Mouse (Mus musculus) hindbrain, embryonic 16.5 days (tissue): ENCODE results near the gene Angptl7. TPM values are rescaled to one million over a fixed set of nuclear protein-coding genes. Genes with fewer than 3 reads are reported as not detected.

Experiments used
- polyA plus RNA-seq: library from polyadenylated mRNA; unstranded; fragments of >200 nt; fragmentation: Nextera tagmentation; extraction: Ambion mirVana; gene quantifications from 2 replicates; pipeline ENCODE4 v1.2.1, GENCODE M21; 2015

Angptl7 gene
- polyA plus RNA-seq, 1 experiment from 2014 or later, result 0.23 TPM

Other genes with a start within 250 kb of the Angptl7 start
- gene Disp3, start 212.5 kb downstream of the Angptl7 start, polyA plus RNA-seq, result 11.6 and 13.6 TPM in 2 replicates
- gene Ubiad1, start 55.7 kb downstream of the Angptl7 start, polyA plus RNA-seq, result 19.6 and 20.6 TPM in 2 replicates
- 20.6 and 22.7 TPM in 2 replicates for gene Mtor, start 51.8 kb downstream of the Angptl7 start, polyA plus RNA-seq
- 84.8 and 92.4 TPM in 2 replicates for gene Exosc10, start 58.0 kb upstream of the Angptl7 start, polyA plus RNA-seq
- 179 and 186 TPM in 2 replicates for gene Srm, start 91.0 kb upstream of the Angptl7 start, polyA plus RNA-seq
- 0.72 and 0.95 TPM in 2 replicates for gene Masp2, start 102.1 kb upstream of the Angptl7 start, polyA plus RNA-seq
- 157 and 162 TPM in 2 replicates for gene Tardbp, start 126.6 kb upstream of the Angptl7 start, polyA plus RNA-seq
- not detected in 2 replicates for gene Gm572, start 142.9 kb upstream of the Angptl7 start, polyA plus RNA-seq